Mouse (Mus musculus) cortical plate, adult 2 months (tissue): ENCODE measurements around the gene Slc35a1.

Experiments used
- CTCF ChIP-seq: fragments of 200-500 bp; IDR thresholded peaks from 2 replicates; pipeline ENCODE4 v1.5.1; 2011; ENCODE audit warnings: mild to moderate bottlenecking, control low read depth, low read length; ENCODE audit not compliant: insufficient read depth; ENCODE audit errors: extremely low read depth
- POLR2A ChIP-seq: fragments of 200-500 bp; IDR thresholded peaks from 2 replicates; pipeline ENCODE4 v1.6.1; 2011; ENCODE audit warnings: mild to moderate bottlenecking, low read length, control low read depth; ENCODE audit not compliant: insufficient read depth; ENCODE audit errors: extremely low read depth

DNA sequence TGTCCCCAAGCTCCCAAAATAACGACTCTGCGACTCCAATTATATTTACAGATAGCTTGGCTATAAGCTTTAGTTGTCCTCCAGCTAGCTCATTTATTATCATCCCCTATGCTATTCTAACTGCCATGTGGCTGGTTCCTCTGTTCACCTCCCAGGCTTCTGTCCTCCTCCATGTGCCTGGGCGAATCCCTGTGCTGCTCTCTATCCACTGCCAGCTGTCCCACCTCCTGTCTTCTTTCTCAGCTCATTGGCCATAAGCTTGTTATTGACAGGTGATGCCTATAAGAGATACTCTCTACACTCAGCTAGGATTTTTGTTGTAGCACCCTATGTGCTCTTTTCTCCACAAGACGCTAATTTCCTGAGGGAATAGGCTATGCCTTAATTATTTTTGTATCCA, 49.4 kb downstream of the Slc35a1 start:
- TF ChIP-seq CTCF (no peak), POLR2A (no peak)
